Mouse (Mus musculus): Measurements from ENCODE around the gene Olfr1344.
A peak's percentile ranks its signal among the peaks of the same experiment; 100 is the strongest.
"Not testable (repeated sequence)": the region's sequence is repeated elsewhere in the genome, so short reads cannot be mapped to it uniquely, and the experiment has no call there.

Olfr1344 gene

DNA sequence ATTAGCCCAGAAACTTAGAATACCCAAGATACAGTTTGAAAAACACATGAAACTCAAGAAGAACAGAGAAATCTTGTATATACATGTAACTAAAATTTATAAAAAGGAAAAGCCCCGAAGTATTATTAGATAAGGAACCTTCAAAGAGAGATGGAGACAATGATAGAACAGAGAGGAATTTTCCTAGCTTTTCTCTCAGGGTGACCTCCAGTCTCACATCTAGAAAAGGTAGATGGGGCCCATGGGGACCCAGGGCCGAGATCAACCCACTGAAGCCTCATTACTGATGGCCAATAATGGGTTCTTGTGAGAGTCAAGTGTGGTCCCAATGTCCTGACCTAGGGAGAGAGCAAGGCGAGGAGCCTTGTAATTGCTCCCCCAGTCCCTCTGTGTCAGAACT is at the start of gene Olfr1344:
TSS of gene Olfr1344 (plus strand) at position 301 of the 400 bp plus-strand sequence.
- DNase-seq = no peak

DNA sequence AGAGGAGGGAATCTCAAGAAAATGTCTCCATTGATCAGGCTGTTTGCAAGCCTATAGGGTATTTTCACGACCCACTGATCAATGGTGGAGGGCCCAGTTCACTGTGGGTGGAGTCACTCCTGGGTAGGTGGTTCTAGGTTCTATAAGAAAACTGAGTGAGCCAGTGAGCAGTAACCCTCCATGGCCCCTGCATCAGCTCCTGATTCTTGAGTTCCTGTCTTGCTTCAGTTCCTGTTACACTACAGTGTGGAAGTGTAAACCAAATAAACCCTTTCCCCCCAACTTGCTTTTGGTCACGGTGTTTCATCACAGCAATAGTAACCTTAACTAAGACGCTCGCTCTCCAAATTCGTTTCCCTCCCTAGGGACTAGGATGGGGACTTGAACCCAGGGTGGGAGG is 49.5 kb upstream of the Olfr1344 start:
- no peak for DNase-seq

DNA sequence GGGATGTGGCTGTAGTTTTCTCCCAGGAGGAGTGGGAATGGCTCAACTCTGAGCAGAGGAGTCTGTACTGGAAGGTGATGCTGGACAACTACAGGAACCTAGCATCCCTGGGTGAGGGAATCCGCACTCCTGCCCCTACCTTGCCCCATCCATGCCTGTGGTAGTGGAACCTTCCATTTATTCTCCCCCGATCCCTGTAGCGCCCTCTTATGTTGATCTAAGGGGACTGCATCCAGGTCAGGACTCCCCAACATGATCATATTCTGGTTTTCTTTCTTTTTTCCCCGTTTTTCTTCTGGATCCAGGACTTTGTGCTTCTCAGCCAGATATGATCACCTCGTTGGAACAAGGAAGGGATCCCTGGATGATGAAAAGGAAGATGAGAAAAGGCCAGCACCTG is 49.0 kb upstream of the Olfr1344 start:
- no peak for DNase-seq

DNA sequence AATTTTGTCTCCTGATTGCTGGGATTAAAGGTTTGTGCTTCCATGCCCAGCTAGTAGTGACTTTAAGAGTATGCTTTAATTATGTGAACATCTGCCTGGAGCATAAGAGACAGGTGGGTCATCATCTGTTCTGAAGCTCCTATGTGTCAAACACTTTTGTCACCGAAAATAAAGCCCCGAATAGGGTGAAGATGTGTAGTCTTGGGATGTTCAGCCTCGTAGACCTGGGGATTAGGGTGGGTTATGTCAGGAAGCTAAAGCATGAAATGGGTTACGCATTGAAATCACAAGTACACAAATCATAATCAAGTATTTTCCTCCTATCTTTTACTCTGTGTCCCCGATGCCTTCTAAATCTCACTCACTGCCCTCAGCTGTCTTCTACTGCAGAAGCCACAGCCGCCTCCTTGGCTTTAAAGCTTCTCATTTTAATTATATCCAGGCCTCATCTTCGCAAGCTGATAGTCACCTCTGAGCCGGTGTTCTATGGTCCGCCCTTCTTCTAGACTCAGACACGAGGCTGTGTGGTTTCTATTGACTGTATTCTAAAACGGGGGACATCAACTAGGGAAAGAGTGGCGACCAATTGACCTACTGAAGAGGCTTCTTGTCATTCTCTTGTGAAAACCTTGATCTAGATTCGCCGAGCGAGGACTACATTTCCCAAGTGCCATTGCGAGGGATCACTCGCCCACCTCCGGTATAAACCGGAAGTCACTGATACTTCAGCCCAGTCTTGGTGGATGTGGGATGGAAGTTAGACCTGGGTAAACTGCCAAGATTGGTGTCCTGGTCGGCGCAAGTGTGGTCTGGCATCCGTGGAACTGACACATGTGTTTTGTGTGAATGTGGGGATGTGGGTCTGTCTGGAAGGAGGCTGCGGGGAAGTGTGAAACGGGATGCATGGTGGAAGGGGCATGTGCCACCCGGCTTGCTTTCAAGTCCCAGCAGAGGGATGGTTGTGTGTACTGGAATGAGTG is 40.2 kb upstream of the Olfr1344 start, which contains the start of gene Smim17:
TSS of gene Smim17 (plus strand) at position 720 of the 980 bp plus-strand sequence.
- peak; percentile 83 for DNase-seq

DNA sequence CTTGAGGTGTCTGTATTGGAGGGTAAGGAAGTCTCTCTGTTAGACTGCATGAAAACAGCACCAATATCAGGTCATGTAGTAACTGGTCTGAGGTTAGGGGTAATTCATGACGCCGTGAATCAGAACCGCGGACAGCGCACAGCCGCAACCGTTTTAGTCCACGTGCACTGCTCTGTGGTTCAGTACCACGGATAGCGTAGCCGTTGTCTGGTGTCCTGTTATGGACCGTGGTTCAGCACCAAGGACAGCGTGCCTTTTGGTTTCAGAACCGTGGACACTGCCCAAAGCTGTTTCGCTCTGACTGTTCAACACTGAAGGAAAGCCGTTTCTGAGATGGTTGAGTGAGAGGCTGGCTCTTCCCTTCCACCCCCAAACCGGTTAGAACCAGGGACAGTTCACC is 28.4 kb upstream of the Olfr1344 start, which contains the start of gene Gm20715:
TSS of gene Gm20715 (plus strand) at position 235 of the 400 bp plus-strand sequence.
- DNase-seq = no peak

DNA sequence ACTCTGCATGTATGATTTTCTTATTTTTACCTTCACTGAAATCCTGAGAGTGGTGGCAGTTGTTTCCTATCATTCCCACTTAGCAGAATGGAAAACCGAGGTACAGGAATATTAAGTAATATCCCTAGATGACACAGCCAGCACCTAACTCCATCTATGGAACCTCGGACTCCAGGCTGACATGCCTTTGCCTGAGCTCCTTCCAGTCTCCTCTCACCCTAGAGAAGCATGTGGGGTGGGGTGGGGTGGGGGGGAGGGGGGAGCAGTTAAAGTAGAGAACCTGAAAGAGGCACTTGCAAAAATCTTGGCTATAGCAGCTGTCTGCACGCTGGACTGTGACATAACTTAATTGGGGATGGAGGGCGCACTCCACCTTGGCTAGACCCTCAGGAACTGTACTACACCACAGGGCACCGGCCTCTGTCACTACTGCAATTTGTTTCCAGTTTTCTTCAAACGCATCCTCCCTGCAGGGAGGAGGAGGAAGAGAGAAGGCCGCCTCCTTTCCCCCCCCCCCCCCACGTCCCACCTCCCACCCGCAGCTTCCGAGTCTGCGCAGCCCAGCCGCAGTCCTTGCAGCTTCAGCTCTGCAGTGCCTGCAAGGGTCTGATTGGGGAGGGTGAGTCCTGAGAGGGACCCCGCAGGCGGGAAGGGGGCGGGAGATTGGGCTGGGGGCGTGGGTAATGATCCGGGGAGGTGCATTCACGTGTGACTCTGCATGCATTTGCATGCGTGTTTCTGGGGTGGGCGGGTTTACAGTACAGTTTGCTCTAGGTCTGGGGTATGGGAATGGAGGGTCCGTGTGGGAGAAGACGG is 23.7 kb upstream of the Olfr1344 start:
- DNase-seq = no peak

DNA sequence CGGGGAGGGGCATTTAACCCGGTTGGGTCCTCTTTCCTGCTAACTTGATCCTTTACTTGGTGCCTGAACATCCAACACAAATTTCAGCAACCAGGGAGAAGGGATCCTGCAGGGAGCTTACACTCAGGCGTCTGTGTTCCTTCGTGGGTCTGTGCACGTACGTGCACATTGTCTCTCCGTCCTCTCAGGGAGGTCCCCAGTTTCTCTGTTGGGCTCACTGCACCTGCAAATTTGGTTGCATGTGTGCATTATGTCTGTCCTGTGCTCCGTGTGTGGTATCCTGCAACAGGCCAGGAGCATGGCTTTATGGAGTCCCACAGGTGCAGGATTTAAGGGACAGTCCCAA is 23.1 kb upstream of the Olfr1344 start:
- DNase-seq = no peak

DNA sequence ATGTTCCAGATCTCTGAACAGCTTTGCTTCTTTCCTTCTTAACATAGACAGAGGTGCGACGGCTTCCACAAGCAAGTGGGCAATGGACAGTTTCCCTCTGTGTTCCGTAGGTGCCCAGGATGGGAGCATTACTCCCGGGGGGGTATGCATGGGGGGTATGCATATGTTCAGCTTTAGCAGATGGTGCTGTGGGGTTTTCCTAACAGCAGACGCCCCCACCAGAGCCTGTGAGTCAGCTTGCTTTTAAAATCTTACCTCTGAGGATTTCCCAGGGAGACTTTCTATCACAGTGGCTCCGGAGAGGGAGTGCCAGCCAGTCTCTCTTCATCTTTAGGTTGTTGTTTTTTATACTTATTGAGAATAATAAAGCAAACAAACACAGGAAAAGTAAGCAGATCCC is 18.6 kb upstream of the Olfr1344 start:
- no peak for DNase-seq

DNA sequence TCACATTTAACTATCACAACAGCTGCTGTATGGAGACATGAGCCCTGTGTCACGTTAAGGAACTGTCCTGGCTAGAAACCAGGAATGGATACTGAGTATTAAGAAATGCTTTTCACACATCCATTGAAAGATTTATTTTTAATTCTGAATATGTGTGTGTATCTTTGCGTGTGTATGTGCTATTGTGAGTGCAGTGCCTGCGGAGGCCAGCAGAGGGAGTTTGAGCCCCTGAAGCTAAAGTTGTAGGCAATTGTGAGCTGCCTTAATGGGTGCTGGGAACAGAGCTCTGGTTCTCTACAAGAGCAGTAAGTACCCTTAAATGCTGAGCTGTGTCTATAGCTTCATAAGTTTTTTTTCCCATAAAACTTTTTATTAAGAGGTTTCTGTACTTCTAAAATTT is 9.1 kb upstream of the Olfr1344 start:
- DNase-seq = no peak

DNA sequence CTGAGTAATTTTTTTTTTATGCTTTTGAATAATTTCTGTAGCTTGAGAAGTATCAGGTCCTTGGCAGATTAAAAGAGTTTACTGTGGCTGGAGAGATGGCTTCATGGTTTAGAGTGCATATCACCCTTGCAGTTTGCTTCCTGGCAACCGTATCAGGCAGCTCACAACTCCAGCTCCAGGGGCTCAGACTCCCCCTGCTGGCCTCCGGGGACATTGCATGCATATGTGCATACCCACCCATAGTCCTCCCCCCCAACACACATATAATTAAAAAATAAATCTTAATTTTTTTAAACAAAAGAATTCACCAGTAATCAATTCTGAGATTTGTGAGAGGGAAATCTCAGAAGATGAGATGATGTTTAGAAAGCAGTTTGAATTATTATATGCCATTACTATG is 8.1 kb upstream of the Olfr1344 start:
- no peak for DNase-seq

DNA sequence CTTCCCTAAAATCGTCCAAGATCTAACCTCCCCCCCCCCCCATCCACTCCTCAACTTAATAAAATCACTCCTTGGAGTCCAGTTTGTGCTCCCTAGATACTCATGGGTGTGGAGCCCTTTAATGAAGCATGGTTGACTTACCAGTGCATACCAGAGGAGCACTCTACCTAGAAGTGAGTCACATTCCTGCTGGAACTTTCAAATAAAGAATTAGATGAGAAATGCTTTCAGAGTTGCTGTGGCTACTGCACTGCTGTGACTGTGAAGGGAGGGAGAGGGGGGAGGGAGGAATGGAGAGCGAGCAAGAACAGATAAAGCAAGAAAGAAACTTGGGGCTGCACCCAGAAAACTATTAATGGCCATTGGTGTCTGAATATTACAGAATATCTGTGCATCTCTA is 2.7 kb downstream of the Olfr1344 start:
- DNase-seq = no peak

DNA sequence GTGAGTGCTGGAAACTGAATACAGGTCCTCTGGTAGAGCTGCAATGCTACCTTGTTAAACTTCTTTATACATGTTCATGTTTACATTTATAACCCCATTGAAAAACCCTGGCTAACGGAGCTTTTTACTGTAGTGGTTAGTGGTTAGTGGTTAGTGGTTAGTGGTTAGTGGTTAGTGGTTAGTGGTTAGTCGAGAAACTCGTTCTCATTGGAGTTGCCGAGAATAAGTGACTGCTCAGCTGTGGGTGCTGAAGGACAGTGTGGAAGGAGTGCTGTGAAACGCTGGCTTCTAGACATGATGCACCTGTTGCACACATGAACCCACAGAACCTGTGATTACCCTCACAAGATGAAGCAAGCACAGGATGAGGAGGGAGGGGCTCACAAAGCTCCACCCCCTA is 9.3 kb downstream of the Olfr1344 start:
- DNase-seq = no peak

DNA sequence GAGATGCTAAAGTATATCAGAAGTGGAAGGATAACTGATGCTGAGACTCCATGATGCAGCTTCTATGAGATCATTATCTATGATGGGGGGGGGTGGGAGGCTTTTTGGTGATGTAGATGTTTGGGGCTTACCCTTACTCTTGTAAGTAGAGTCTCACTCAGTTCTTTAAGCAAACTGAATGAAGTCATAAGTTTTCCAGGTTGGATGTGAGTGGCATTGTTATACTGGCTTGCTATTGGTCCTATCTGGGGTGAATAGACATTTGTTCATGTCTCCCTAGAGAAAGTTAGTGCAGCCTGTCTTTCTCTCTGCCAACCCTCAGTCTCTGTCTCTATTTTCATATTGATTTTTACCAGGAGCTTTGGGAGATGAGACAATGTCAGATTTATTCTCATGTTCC is 17.4 kb downstream of the Olfr1344 start, which contains the start of gene Olfr1336:
TSS of gene Olfr1336 (plus strand) at position 301 of the 400 bp plus-strand sequence.
- DNase-seq = no peak

DNA sequence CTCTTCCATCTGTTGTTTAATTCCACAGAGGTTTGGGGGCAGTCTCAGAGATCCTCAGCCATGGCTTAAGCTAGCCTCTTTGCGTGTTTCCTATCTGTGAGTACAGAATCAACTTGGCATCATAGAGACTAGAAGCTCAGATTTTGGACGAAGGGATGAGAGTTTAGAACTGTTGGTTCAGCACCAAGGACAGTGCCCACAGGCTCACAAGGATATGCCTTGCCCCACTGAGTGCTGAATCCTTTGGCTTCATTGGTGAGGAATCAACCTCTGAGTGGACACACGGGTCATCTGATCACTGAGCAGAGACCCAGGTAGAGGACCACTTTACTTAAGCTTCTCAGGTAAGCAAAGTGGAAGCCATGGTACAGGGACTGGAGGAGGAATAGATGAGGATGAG is 17.9 kb downstream of the Olfr1344 start:
- DNase-seq = no peak

DNA sequence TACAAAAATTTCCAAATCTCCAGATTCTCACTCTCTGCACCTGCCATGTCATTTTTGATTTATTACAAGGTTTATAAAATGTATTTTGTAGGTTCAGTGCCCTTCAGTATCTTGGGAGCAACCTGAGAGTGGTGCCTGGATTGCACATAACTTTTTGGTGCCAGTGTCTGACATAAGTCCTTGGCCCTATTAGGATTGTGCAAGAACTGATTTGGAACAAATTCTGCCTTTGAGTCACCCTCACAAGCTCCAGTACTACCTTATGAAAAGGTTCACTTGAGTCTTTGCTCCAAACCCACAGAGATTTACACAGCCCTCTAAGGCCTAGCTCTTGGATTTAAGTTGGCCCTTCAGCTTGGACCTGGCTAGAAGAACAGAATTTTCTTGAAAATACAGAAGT is 28.5 kb downstream of the Olfr1344 start, which contains the start of gene Olfr1346:
TSS of gene Olfr1346 (plus strand) at position 151 of the 400 bp plus-strand sequence.
- DNase-seq = no peak

DNA sequence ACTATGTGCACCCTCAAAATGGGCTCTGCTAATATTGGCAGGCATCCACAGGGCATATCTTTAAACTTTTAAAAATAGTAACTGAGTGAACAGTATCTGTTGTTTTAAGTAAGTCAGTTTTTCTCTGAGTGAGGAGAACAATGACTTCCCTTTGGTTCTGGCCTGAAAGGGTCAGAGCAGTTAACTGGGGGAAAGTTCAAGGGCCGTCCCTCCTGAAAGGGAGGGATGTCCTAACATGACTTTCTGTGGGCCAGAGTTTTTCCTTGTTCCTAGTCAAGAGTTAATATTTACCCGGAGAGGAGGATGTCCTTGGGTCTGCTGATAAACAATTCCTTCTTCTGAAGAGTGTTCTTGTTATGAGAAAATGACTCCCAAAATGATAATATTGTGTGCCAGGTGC is 39.1 kb downstream of the Olfr1344 start:
- not testable (repeated sequence) for DNase-seq

DNA sequence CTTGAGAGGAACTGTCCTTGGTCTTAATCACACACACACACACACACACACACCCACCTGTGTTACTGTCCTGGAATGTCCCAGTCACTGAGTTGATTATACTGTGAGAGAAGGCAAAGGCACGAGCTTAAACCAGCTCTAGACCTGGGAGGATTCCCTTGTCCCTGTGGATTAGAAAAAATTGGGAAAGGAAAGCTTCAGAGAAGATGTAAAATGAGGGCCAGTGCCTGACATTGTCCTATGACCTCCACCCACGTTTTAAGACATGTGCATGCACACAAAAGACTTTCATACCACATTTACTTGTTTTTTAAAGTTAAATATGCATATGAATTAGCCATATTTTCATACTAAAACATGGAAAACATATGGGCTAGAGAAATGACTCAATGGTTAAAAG is 48.4 kb downstream of the Olfr1344 start, which contains the start of gene Olfr5:
TSS of gene Olfr5 (minus strand) at position 101 of the 400 bp plus-strand sequence.
- no peak for DNase-seq

All from cerebellum, adult 9-10 months (tissue).